Comparison of ENCODE assay signal across 8 mouse cellular contexts in the genomic region with DNA sequence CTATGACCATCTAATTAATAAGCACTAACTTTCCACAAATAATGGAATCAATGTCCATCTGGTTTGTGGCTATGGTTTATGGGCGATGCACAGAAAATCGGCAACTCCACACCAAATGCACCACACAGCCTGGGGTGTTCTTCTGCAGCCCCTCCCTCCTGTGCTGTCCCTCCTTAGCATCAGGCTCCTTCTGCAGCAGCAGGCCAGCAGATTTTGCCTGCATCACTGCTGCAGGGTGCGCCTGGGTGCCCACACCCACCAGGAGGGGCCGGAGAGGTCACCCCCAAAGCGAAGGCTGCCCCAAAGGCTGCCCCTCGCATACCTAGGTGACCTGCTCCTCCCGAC. TPM values are rescaled to one million over a fixed set of nuclear protein-coding genes. Genes with fewer than 3 reads are reported as not detected.
DNase-seq lines count a peak whose midpoint lies in the region; ATAC-seq and TF ChIP-seq lines count a peak whose summit lies in the region.

No protein-coding gene starts in this region.

- peak; percentile 14 for ATAC-seq in hindbrain, embryonic 12.5 days (ENCODE audit: low FRiP score)
- peak; percentile 2; the same call in 1 of the 2 replicates for ATAC-seq in midbrain, embryonic 12.5 days (ENCODE audit: low FRiP score, low read depth)

- H3K36me3 ChIP-seq in kidney, adult 2 months (ENCODE audit: control insufficient read depth, insufficient read depth, low read length) = no peaks in the 10 kb centered on the region
- H3K36me3 ChIP-seq in hindbrain, embryonic 12.5 days = no peaks in the 10 kb centered on the region
- H3K36me3 ChIP-seq in midbrain, embryonic 12.5 days = no peaks in the 10 kb centered on the region

- H3K4me1 ChIP-seq in kidney, adult 2 months (ENCODE audit: control insufficient read depth, insufficient read depth, low read length) = peaks cover 13% of the 10 kb centered on the region; the same call in 1 of the 2 replicates
- H3K4me1 ChIP-seq in hindbrain, embryonic 12.5 days = peaks cover 29% of the 10 kb centered on the region
- H3K4me1 ChIP-seq in midbrain, embryonic 12.5 days = peaks cover 11% of the 10 kb centered on the region

- no peaks in the 10 kb centered on the region for H3K27me3 ChIP-seq in kidney, adult 2 months (replicated peaks; ENCODE audit: control insufficient read depth, insufficient read depth, low read length)
- H3K27me3 ChIP-seq in hindbrain, embryonic 12.5 days = no peaks in the 10 kb centered on the region
- no peaks in the 10 kb centered on the region for H3K27me3 ChIP-seq in midbrain, embryonic 12.5 days

- peak overlapping the region; percentile 95 for H3K27ac ChIP-seq in kidney, adult 2 months (ENCODE audit: insufficient read depth, low read depth, low read length)
- H3K27ac ChIP-seq in hindbrain, embryonic 12.5 days = peak overlapping the region; percentile 97
- H3K27ac ChIP-seq in midbrain, embryonic 12.5 days (replicated peaks) = peak overlapping the region; percentile 94

- under 1% methylated on average over 7 of the region's 7 CpGs for WGBS in kidney, adult 2 months
- WGBS in hindbrain, embryonic 12.5 days = 4% methylated on average over 7 of the region's 7 CpGs
- 8% methylated on average over 7 of the region's 7 CpGs for WGBS in midbrain, embryonic 12.5 days

- peak overlapping the region; percentile 99 for H3K4me3 ChIP-seq in kidney, adult 2 months (ENCODE audit: insufficient read depth, low read depth, low read length)
- H3K4me3 ChIP-seq in hindbrain, embryonic 12.5 days = peak overlapping the region; percentile 95
- H3K4me3 ChIP-seq in midbrain, embryonic 12.5 days = peak overlapping the region; percentile 82

- DNase-seq in kidney, adult 2 months = no peak
- DNase-seq in kidney, postnatal 25 days = no peak
- DNase-seq in brain, embryonic 14.5 days (ENCODE audit: low read depth) = peak; percentile 61
- DNase-seq in embryo, embryonic 11 days = no peak
- no peak for DNase-seq in thymus, adult 18-20 months
- DNase-seq in urinary bladder, postnatal 4 days (ENCODE audit: low spot score in 2 of 2) = no peak

- peak overlapping the region; percentile 78 for H3K4me2 ChIP-seq in hindbrain, embryonic 12.5 days (replicated peaks)
- peak overlapping the region; percentile 83 for H3K4me2 ChIP-seq in midbrain, embryonic 12.5 days (replicated peaks)

- TF ChIP-seq POLR2A in kidney, adult 2 months (IDR thresholded peaks at IDR 0.05; ENCODE audit: low read depth, low read length) = no peak
- TF ChIP-seq POLR2A in brain, embryonic 14.5 days (IDR thresholded peaks at IDR 0.05; ENCODE audit: borderline replicate concordance, extremely low read depth, insufficient read depth, insufficient read length, poor library complexity, severe bottlenecking) = no peak

- H3K9ac ChIP-seq in hindbrain, embryonic 12.5 days = peak overlapping the region; percentile 93
- peak overlapping the region; percentile 91 for H3K9ac ChIP-seq in midbrain, embryonic 12.5 days (replicated peaks)

- no peaks in the 10 kb centered on the region for H3K9me3 ChIP-seq in hindbrain, embryonic 12.5 days (replicated peaks)
- no peaks in the 10 kb centered on the region for H3K9me3 ChIP-seq in midbrain, embryonic 12.5 days

- no peak for TF ChIP-seq CTCF in kidney, adult 2 months (conservative IDR thresholded peaks at IDR 0.05; ENCODE audit: insufficient read depth, insufficient read length, low read depth, low read length)
- TF ChIP-seq CTCF in brain, embryonic 14.5 days (IDR thresholded peaks at IDR 0.05; ENCODE audit: borderline replicate concordance, extremely low read depth, insufficient read depth, insufficient read length) = no peak

RNA-seq across cellular contexts. Expression of gene Sptbn1, which starts 1.3 kb away (rescaled TPM):
- polyA plus RNA-seq in kidney, adult 2 months (2012; rRNA removed) = 118 and 140 TPM in 2 replicates
- 91.0 and 174 TPM in 2 replicates for polyA plus RNA-seq in brain, embryonic 14.5 days (2012; rRNA removed)
- 120 and 122 TPM in 2 replicates for polyA plus RNA-seq in hindbrain, embryonic 12.5 days (2016; fragmentation: Nextera tagmentation; extraction: Ambion mirVana)
- 105 and 108 TPM in 2 replicates for polyA plus RNA-seq in midbrain, embryonic 12.5 days (2016; fragmentation: Nextera tagmentation; extraction: Ambion mirVana)
